Mouse (Mus musculus) stomach, postnatal 0 days (tissue): ENCODE results near the gene Rgs3.

ENCODE experiments used
- CTCF ChIP-seq: IDR thresholded peaks from 2 replicates; pipeline ENCODE4 v1.5.1; 2016; ENCODE audit warnings: antibody characterized with exemption, low read depth, mild to moderate bottlenecking, moderate library complexity
- EP300 ChIP-seq: optimal IDR thresholded peaks from 2 replicates; pipeline ENCODE3; 2016; ENCODE audit warnings: antibody characterized with exemption

DNA sequence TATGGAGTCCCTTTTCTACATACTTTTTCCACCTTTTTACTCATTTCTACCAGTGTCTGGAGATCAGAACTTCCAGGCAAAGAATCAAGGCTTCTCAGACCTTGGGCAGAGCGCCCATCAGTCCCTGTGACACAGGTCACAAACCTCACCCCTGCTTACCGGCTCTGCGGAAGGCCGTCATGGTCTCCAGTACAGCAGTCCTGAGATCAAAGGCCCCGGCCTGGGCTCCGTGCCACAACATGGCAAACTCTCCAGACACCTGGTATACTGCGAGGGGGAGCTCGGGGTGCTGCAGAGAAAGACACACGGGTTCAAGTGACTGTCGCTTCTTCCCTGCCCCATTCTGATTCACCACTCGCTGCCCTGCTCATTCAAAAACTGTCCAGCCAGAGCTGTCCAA, 49.7 kb upstream of the Rgs3 start:
- TF ChIP-seq CTCF, result no peak
- no peak for TF ChIP-seq EP300
